8 mouse cellular contexts compared by ENCODE assay signal in genomic region chr7:3291197-3291596, GRCm38 (mm10). TPM values are rescaled to one million over a fixed set of nuclear protein-coding genes. Genes with fewer than 3 reads are reported as not detected.
A peak's percentile ranks its signal among the peaks of the same experiment; 100 is the strongest.
DNase-seq lines count a peak whose midpoint lies in the region; ATAC-seq and TF ChIP-seq lines count a peak whose summit lies in the region.

No protein-coding gene starts in this region.

- peak; percentile 11 for ATAC-seq in granulocyte monocyte progenitor cell, adult 5-6 weeks (replicated peaks; ENCODE audit: poor library complexity, severe bottlenecking)
- ATAC-seq in kidney, embryonic 15.5 days (replicated peaks; ENCODE audit: low FRiP score): 0 out of 2 replicates have a peak, but pooled peaks have one; percentile 5
- peak; percentile 34 for ATAC-seq in megakaryocyte, adult 5-6 weeks (ENCODE audit: poor library complexity, severe bottlenecking)
- ATAC-seq in activated CD4-positive, CD25-positive, alpha-beta regulatory T cell, adult 4 months: no peak

- no peak for TF ChIP-seq POLR2A in testis, adult 2 months (IDR thresholded peaks at IDR 0.05; ENCODE audit: control insufficient read depth, low read depth, low read length)

- no peak for DNase-seq in testis, postnatal 14 days (ENCODE audit: low spot score)
- no peak for DNase-seq in natural killer cell, adult 2 months (ENCODE audit: low spot score in 2 of 2)
- no peak for DNase-seq in urinary bladder, postnatal 10 days (ENCODE audit: low spot score)

- H3K4me1 ChIP-seq in testis, adult 2 months (ENCODE audit: control insufficient read depth, insufficient read depth, low read length): peaks cover 21% of the 10 kb centered on the region
- H3K4me1 ChIP-seq in kidney, embryonic 15.5 days: peaks cover 48% of the 10 kb centered on the region

- no peak overlapping the region for H3K27ac ChIP-seq in testis, adult 2 months (ENCODE audit: control insufficient read depth, insufficient read depth, low read depth, low read length)
- peak overlapping the region; percentile 83 for H3K27ac ChIP-seq in kidney, embryonic 15.5 days

- peak overlapping the region; percentile 73 for H3K4me2 ChIP-seq in kidney, embryonic 15.5 days

- no peaks in the 10 kb centered on the region for H3K27me3 ChIP-seq in testis, adult 2 months (ENCODE audit: control insufficient read depth, insufficient read depth, low read length)
- no peaks in the 10 kb centered on the region for H3K27me3 ChIP-seq in kidney, embryonic 15.5 days

- no peaks in the 10 kb centered on the region for H3K36me3 ChIP-seq in testis, adult 2 months (ENCODE audit: control insufficient read depth, insufficient read depth, low read length)
- H3K36me3 ChIP-seq in kidney, embryonic 15.5 days: peaks cover 21% of the 10 kb centered on the region

- 26% methylated on average over 6 of the region's 6 CpGs for WGBS in kidney, embryonic 15.5 days

- no peak for TF ChIP-seq CTCF in testis, adult 2 months (IDR thresholded peaks at IDR 0.05; ENCODE audit: control insufficient read depth, insufficient read depth, insufficient replicate concordance, low read depth, low read length)

- peak overlapping the region; percentile 49; the same call in 1 of the 2 replicates for H3K9ac ChIP-seq in kidney, embryonic 15.5 days

- H3K4me3 ChIP-seq in testis, adult 2 months (ENCODE audit: control insufficient read depth, low read depth, low read length): peak overlapping the region; percentile 83
- peak overlapping the region; percentile 51 for H3K4me3 ChIP-seq in kidney, embryonic 15.5 days (replicated peaks)

- no peaks in the 10 kb centered on the region for H3K9me3 ChIP-seq in kidney, embryonic 15.5 days (replicated peaks)

RNA-seq across cellular contexts. Expression of gene Prkcg, which starts 2.2 kb away (rescaled TPM):
- polyA plus RNA-seq in testis, adult 2 months (2012; rRNA removed): 0.68 and 1.1 TPM in 2 replicates
- total RNA-seq in granulocyte monocyte progenitor cell, adult 5-6 weeks (2014; fragmentation: Nextera tagmentation): not detected in 2 replicates
- total RNA-seq in granulocyte monocyte progenitor cell, adult 5-6 weeks (2017): not detected in 2 replicates
- polyA plus RNA-seq in kidney, embryonic 15.5 days (2015; fragmentation: Nextera tagmentation; extraction: Ambion mirVana): 0.06 and 0.27 TPM in 2 replicates
- total RNA-seq in megakaryocyte, adult 5-6 weeks (2015): 1.3 and 1.6 TPM in 2 replicates
- 0.81 and 0.92 TPM in 2 replicates for total RNA-seq in megakaryocyte, adult 5-6 weeks (2017)
- polyA plus RNA-seq in activated CD4-positive, CD25-positive, alpha-beta regulatory T cell, adult 4 months (2017; shearing (Covaris generic)): not detected

RNA-seq across cellular contexts. Expression of gene Myadm, which starts 2.3 kb away (rescaled TPM):
- polyA plus RNA-seq in testis, adult 2 months (2012; rRNA removed): 20.4 and 21.6 TPM in 2 replicates
- 14.0 TPM in 2 replicates for total RNA-seq in granulocyte monocyte progenitor cell, adult 5-6 weeks (2014; fragmentation: Nextera tagmentation)
- total RNA-seq in granulocyte monocyte progenitor cell, adult 5-6 weeks (2017): 3.2 and 3.7 TPM in 2 replicates
- 78.3 and 93.8 TPM in 2 replicates for polyA plus RNA-seq in kidney, embryonic 15.5 days (2015; fragmentation: Nextera tagmentation; extraction: Ambion mirVana)
- total RNA-seq in megakaryocyte, adult 5-6 weeks (2015): 246 and 261 TPM in 2 replicates
- 75.7 and 78.5 TPM in 2 replicates for total RNA-seq in megakaryocyte, adult 5-6 weeks (2017)
- 10 to 100 TPM in 1 of 2 experiments, 1 to 10 TPM in 1; 4.1 to 10.4 TPM for polyA plus RNA-seq in activated CD4-positive, CD25-positive, alpha-beta regulatory T cell, adult 4 months (2017; shearing (Covaris generic))

RNA-seq across cellular contexts. Expression of gene Cacng7, which starts 41.6 kb away (rescaled TPM):
- 1.9 and 2.1 TPM in 2 replicates for polyA plus RNA-seq in testis, adult 2 months (2012; rRNA removed)
- total RNA-seq in granulocyte monocyte progenitor cell, adult 5-6 weeks (2014; fragmentation: Nextera tagmentation): not detected in 2 replicates
- not detected in 2 replicates for total RNA-seq in granulocyte monocyte progenitor cell, adult 5-6 weeks (2017)
- 0.90 and 1.00 TPM in 2 replicates for polyA plus RNA-seq in kidney, embryonic 15.5 days (2015; fragmentation: Nextera tagmentation; extraction: Ambion mirVana)
- total RNA-seq in megakaryocyte, adult 5-6 weeks (2015): not detected in 2 replicates
- not detected in 2 replicates for total RNA-seq in megakaryocyte, adult 5-6 weeks (2017)
- polyA plus RNA-seq in activated CD4-positive, CD25-positive, alpha-beta regulatory T cell, adult 4 months (2017; shearing (Covaris generic)): not detected

RNA-seq across cellular contexts. Expression of gene Nlrp12, which starts 41.7 kb away (rescaled TPM):
- polyA plus RNA-seq in testis, adult 2 months (2012; rRNA removed): 0.02 and 0.04 TPM in 2 replicates
- total RNA-seq in granulocyte monocyte progenitor cell, adult 5-6 weeks (2014; fragmentation: Nextera tagmentation): 3.4 TPM in 1 of 2 replicates, not detected in the other
- total RNA-seq in granulocyte monocyte progenitor cell, adult 5-6 weeks (2017): 2.1 and 3.2 TPM in 2 replicates
- 0.03 TPM in 2 replicates for polyA plus RNA-seq in kidney, embryonic 15.5 days (2015; fragmentation: Nextera tagmentation; extraction: Ambion mirVana)
- total RNA-seq in megakaryocyte, adult 5-6 weeks (2015): 3.9 and 4.0 TPM in 2 replicates
- total RNA-seq in megakaryocyte, adult 5-6 weeks (2017): 7.5 and 7.8 TPM in 2 replicates
- polyA plus RNA-seq in activated CD4-positive, CD25-positive, alpha-beta regulatory T cell, adult 4 months (2017; shearing (Covaris generic)): under 1 TPM in 1 of 2 experiments, not detected in 1; 0.12 TPM
